Mouse (Mus musculus): Measurements from ENCODE around the gene Rgs6. TPM values are rescaled to one million over a fixed set of nuclear protein-coding genes. Genes with fewer than 3 reads are reported as not detected.
A peak's percentile ranks its signal among the peaks of the same experiment; 100 is the strongest.

Rgs6 gene
- polyA plus RNA-seq, 1 experiment: 8.0 TPM

DNA sequence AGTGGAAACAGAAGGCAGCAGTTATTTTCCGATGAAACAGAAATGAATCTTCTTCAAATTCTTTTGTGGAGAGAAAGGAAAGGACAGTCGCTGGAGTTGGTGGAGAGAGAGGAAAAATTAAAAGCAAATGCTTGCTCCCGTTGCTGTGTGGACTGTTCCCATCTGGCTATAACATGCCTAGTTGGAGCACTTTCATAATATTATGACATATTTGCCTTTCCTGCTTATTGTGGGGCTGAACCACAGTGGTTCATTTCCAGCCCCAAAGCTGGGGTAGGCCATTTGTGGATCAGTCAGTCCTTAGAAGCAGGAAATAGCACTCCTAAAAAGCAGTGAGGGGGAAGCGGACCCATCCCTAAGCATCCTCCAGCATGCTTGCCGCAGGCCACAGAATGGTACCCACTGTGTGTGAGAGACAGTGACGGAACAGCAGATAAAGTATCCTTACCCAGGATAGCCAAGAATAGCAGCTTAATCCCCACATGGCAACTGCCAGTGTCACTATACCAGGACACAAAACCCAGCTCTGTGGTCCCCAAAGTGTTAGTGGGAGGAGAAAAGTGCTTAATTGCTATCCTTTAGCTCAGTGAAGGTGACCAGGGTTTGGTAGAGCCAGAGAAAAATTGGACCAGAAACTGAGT, 456.0 kb downstream of the Rgs6 start:
- TF ChIP-seq POLR2A (IDR thresholded peaks at IDR 0.05; ENCODE audit: borderline replicate concordance, extremely low read depth, insufficient read depth, insufficient read length, poor library complexity, severe bottlenecking): no peak
- TF ChIP-seq CTCF (IDR thresholded peaks at IDR 0.05; ENCODE audit: borderline replicate concordance, extremely low read depth, insufficient read depth, insufficient read length): no peak
- DNase-seq (ENCODE audit: low read depth): no peak

DNA sequence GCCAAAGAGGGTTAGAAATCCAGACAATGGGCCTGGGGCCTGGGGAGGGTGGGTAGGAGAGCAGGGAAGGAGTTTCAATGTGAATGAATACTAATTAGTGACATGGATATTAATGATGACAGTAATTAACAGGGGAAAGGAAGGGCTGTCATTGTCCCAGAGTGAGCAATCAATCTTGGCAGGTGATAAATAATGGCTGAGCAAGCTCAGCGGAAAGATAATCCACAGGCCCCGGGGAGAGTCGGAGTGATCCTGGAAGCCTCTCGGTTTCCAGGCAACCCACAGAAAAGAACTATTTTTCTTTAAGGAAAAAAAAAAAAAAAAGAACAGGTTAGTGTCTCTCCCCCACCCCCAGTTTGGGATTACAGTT, 456.5 kb downstream of the Rgs6 start:
- TF ChIP-seq CTCF (IDR thresholded peaks at IDR 0.05; ENCODE audit: borderline replicate concordance, extremely low read depth, insufficient read depth, insufficient read length): no peak
- TF ChIP-seq POLR2A (IDR thresholded peaks at IDR 0.05; ENCODE audit: borderline replicate concordance, extremely low read depth, insufficient read depth, insufficient read length, poor library complexity, severe bottlenecking): no peak

DNA sequence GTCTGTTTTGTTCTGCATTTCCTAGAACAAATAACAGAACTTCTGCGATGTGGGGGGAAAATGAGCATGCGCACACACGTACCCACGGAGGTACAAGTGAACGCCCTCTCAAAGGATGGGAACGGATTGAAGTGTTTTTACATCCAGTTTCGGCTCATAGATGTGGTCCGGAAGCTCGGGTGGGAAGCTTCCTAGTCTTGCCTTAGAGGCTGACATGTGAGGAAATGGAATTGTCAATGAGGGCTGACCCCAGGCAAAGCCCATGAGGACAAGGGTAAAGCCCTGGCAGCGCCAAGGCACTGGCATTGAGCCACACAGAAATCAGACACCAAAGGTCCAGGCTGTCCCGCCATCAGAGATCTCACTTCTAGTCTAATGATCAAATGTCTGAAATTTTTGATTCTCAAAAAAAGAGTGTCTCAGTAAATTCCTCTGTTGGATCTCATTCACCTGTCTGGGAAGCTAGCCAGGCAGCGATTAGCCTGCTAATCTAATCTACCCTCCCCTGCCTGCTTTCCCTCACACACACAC, 457.0 kb downstream of the Rgs6 start:
- TF ChIP-seq CTCF (IDR thresholded peaks at IDR 0.05; ENCODE audit: borderline replicate concordance, extremely low read depth, insufficient read depth, insufficient read length): no peak
- TF ChIP-seq POLR2A (IDR thresholded peaks at IDR 0.05; ENCODE audit: borderline replicate concordance, extremely low read depth, insufficient read depth, insufficient read length, poor library complexity, severe bottlenecking): no peak
- DNase-seq (ENCODE audit: low read depth): no peak

More for the DNA sequence above, 456.5 kb downstream of the Rgs6 start:
- DNase-seq (ENCODE audit: low read depth): peak; percentile 93

DNA sequence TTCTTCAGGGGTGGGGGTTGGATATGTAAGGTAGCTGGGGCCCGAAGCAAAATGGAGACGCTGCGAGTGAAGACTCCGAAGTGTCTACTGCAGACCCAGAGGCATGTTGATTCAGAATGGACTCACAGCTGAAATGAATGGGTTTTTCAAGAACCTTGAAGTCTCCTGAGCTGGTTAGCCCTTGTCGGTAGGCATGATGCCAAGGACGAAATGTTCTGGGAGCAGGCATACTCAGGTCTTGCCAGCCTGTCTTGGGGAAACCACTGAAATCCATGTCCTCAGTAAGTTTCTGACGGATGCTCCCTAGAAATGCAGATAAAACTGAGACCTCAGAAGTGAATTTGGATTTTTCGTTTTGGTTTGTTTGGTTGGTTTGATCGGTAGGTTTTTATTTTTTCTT, 458.6 kb downstream of the Rgs6 start:
- TF ChIP-seq CTCF (IDR thresholded peaks at IDR 0.05; ENCODE audit: borderline replicate concordance, extremely low read depth, insufficient read depth, insufficient read length) (no peak), POLR2A (IDR thresholded peaks at IDR 0.05; ENCODE audit: borderline replicate concordance, extremely low read depth, insufficient read depth, insufficient read length, poor library complexity, severe bottlenecking) (no peak)
- no peak for DNase-seq (ENCODE audit: low read depth)

DNA sequence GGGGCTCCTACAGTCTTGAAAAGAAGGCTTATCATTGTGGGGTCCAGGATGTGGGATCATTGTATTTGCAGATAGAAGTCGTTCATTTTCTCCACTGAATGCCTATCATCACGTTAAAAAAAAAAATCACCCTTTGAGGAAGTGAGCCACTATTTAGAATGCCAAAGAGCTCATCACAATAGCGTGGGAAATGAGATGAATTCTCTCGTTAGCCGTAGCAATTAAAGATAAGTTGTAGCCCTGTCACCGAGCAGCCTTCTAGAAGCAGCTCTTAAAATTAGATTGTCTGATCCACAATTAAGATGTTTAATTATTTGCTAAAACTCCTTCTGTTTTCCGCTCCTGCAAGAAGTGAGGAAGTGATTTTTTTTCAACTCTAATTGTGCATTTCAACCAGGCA, 459.6 kb downstream of the Rgs6 start:
- peak; percentile 73 for DNase-seq (ENCODE audit: low read depth)
- TF ChIP-seq CTCF (IDR thresholded peaks at IDR 0.05; ENCODE audit: borderline replicate concordance, extremely low read depth, insufficient read depth, insufficient read length): no peak
- no peak for TF ChIP-seq POLR2A (IDR thresholded peaks at IDR 0.05; ENCODE audit: borderline replicate concordance, extremely low read depth, insufficient read depth, insufficient read length, poor library complexity, severe bottlenecking)

DNA sequence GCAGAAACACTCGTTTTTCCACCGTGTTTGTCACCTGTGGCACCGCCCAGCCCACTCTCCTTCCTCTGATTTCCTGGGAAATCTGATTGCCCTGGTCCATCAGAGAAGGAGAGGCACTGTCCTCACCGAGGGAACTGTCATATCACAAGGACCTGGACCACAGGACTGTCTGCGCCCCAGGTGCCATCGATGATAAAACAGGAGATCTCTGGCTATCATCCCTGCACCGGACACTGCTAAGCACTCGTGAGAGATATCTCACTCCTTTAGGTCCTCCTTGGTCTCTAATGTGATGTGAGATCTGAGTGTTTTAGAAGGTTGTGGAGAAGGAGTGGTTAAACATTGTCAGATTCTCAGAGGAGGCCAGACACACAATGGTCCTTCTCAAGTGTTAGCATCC, 462.4 kb downstream of the Rgs6 start:
- TF ChIP-seq POLR2A (IDR thresholded peaks at IDR 0.05; ENCODE audit: borderline replicate concordance, extremely low read depth, insufficient read depth, insufficient read length, poor library complexity, severe bottlenecking) (no peak), CTCF (IDR thresholded peaks at IDR 0.05; ENCODE audit: borderline replicate concordance, extremely low read depth, insufficient read depth, insufficient read length) (no peak)
- no peak for DNase-seq (ENCODE audit: low read depth)

DNA sequence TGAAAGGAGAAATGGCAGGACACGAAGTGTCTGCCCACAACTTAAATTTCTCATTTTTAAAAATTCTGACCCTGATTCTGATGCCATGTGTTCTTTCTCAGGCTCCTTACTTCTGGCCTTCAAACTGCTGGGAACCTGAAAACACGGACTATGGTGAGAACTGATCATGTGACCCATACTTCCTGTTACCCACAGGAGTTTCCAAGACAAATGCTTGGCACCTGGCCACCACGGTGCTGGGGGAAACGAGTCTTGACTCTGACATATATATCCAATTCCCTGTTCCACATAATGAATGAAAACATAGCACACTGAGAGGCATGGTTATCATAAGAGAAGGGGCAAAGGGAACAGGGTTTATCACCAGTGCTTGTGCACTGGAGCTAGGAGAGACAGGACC, 464.3 kb downstream of the Rgs6 start:
- TF ChIP-seq CTCF (IDR thresholded peaks at IDR 0.05; ENCODE audit: borderline replicate concordance, extremely low read depth, insufficient read depth, insufficient read length): no peak
- TF ChIP-seq POLR2A (IDR thresholded peaks at IDR 0.05; ENCODE audit: borderline replicate concordance, extremely low read depth, insufficient read depth, insufficient read length, poor library complexity, severe bottlenecking): no peak
- no peak for DNase-seq (ENCODE audit: low read depth)

DNA sequence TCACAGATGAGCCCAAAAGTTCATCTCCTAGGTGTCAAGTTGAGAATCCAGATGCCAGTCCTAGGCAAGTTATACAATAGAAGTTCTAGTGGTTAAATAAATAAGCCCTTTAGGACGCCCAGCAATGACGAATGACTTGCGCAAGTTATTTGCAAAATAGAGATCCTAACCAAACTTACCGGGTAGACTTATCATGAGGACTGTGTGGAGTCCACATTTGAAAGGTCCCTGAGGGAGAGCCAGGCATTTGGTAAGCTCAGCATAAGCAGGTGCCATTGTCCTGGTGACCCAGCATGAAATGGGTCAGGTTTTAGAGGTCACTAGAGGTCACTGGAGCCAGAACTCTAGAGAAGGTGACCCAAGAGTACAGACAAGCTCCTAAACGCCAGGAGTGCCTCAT, 467.6 kb downstream of the Rgs6 start:
- DNase-seq (ENCODE audit: low read depth): no peak
- TF ChIP-seq POLR2A (IDR thresholded peaks at IDR 0.05; ENCODE audit: borderline replicate concordance, extremely low read depth, insufficient read depth, insufficient read length, poor library complexity, severe bottlenecking) (no peak), CTCF (IDR thresholded peaks at IDR 0.05; ENCODE audit: borderline replicate concordance, extremely low read depth, insufficient read depth, insufficient read length) (no peak)

DNA sequence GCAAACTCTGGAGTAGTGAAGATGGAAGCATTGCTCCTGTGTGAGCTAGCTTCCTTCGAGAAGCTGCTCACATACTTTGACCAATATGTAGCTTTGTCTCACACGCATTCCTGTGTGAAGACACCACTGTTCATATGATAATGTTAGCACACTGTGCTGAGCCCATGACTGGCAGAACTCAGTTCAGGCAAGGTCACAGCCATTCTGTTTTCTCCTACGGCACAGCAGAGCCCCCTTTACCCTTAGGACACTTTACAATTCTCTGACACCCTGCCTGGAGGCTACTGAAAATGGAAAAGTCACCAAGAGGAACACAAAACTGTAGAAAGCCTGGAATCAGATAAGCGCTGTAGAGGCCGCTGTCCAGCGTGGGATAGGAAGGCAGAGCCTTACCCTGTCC, 478.3 kb downstream of the Rgs6 start:
- TF ChIP-seq POLR2A (IDR thresholded peaks at IDR 0.05; ENCODE audit: borderline replicate concordance, extremely low read depth, insufficient read depth, insufficient read length, poor library complexity, severe bottlenecking) (no peak), CTCF (IDR thresholded peaks at IDR 0.05; ENCODE audit: borderline replicate concordance, extremely low read depth, insufficient read depth, insufficient read length) (no peak)
- DNase-seq (ENCODE audit: low read depth): no peak

- TF ChIP-seq POLR2A (IDR thresholded peaks at IDR 0.05; ENCODE audit: borderline replicate concordance, extremely low read depth, insufficient read depth, insufficient read length, poor library complexity, severe bottlenecking) (no peak), CTCF (IDR thresholded peaks at IDR 0.05; ENCODE audit: borderline replicate concordance, extremely low read depth, insufficient read depth, insufficient read length) (no peak)
Measured at GRCm38 (mm10) chr12:83070848-83071247, 482.8 kb downstream of the Rgs6 start.

GRCm38 (mm10) chr12:83072181-83072887, 484.2 kb downstream of the Rgs6 start:
- peak; percentile 57 for DNase-seq (ENCODE audit: low read depth)

More at GRCm38 (mm10) chr12:83070848-83071247, 482.8 kb downstream of the Rgs6 start:
- no peak for DNase-seq (ENCODE audit: low read depth)

More at GRCm38 (mm10) chr12:83072181-83072887, 484.2 kb downstream of the Rgs6 start:
- peak; percentile 43; the same call in 1 of the 2 replicates for TF ChIP-seq CTCF (IDR thresholded peaks at IDR 0.05; ENCODE audit: borderline replicate concordance, extremely low read depth, insufficient read depth, insufficient read length)
- TF ChIP-seq POLR2A (IDR thresholded peaks at IDR 0.05; ENCODE audit: borderline replicate concordance, extremely low read depth, insufficient read depth, insufficient read length, poor library complexity, severe bottlenecking): no peak

Measured in brain, embryonic 14.5 days (tissue).